Mouse (Mus musculus): ENCODE results near the gene Tcp1.
A peak's percentile ranks its signal among the peaks of the same experiment; 100 is the strongest.
"Not testable (repeated sequence)": the region's sequence is repeated elsewhere in the genome, so short reads cannot be mapped to it uniquely, and the experiment has no call there.

Tcp1 gene

GRCm38 (mm10) chr17:12915881-12916583 lies 531 bp downstream of the Tcp1 start, which contains the start of gene Mrpl18:
TSS of gene Mrpl18 (minus strand) at chr17:12916345.
- peak; percentile 98 for DNase-seq

GRCm38 (mm10) chr17:12916588-12917380 lies 1.3 kb downstream of the Tcp1 start:
- DNase-seq: peak; percentile 37

DNA sequence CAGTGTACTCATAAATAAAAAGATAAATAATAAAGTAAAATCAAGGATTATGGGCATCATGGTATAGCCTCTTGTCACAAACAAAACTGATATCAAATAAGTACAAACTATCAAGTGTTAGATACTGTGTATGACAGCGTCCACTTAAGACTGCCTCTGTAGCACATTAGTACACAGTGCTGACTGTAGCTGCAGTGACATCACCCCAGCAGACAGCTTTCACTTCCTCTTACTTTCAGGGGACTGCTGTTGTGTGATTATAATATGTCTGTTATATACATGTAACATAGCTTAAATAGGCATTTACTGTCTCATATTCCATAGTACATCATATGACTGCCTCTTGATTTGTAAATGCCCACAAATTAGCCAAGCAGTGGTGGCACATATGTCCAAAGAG lies 5.6 kb downstream of the Tcp1 start:
- DNase-seq: no peak

GRCm38 (mm10) chr17:12925001-12925400 lies 9.5 kb downstream of the Tcp1 start:
- no peak for DNase-seq

DNA sequence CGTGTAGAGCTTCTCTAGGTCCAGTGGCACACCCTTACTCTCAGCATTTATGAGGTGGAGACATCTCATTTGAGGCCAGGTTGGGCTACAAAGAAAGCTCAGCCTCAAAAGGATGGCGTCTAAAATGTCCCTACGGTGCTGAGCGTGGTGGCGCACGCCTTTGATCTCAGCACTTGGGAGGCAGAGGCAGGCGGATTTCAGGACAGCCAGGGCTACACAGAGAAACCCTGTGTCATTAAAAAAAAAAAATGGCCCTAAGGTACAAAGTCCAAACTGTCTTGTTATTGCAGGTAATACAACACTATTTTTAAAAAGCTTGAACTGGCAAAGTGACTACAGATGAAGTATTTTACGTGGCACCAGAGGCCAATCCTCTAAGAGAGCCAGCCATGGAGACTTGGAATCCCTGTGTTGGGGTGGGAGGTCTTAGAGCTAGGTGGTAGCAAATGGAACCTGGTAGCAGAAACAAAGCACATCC lies 10.2 kb downstream of the Tcp1 start:
- DNase-seq: no peak

- not testable (repeated sequence) for DNase-seq
Observed at GRCm38 (mm10) chr17:12931576-12931975, 16.1 kb downstream of the Tcp1 start.

- DNase-seq: no peak
Observed at GRCm38 (mm10) chr17:12935719-12936118, 20.2 kb downstream of the Tcp1 start.

DNA sequence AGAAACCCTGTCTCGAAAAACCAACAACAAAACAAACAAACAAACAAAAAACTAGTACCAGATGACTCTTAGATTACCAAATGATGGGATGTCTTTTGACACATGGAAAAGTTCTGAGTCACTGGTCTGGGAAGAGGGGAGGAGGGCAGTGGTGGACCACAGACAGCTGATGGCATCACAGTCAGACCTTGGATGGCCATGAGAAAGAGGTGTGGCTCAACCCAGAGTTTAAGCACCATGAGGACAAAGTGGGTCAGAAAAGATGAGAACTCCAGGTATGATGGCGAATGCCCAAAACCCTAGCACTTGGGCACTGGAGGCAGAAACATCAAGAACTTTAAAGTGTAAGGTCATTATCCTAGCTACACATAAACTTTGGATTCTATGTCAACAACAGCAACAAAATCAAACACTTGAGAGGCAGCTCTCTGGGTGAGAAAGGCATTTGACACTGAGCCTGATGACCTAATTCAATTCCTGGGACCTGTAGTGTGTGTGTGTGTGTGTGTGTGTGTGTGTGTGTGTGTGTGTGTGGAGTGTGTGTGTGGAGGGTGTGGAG lies 22.0 kb downstream of the Tcp1 start:
- DNase-seq: no peak

- no peak for DNase-seq
Observed at GRCm38 (mm10) chr17:12938077-12938476, 22.6 kb downstream of the Tcp1 start.

GRCm38 (mm10) chr17:12939377-12940148 lies 24.1 kb downstream of the Tcp1 start:
- DNase-seq: not testable (repeated sequence)

GRCm38 (mm10) chr17:12940151-12940805 lies 24.8 kb downstream of the Tcp1 start, which contains the start of gene Acat3:
TSS of gene Acat3 (minus strand) at chr17:12940600.
- DNase-seq: no peak

DNA sequence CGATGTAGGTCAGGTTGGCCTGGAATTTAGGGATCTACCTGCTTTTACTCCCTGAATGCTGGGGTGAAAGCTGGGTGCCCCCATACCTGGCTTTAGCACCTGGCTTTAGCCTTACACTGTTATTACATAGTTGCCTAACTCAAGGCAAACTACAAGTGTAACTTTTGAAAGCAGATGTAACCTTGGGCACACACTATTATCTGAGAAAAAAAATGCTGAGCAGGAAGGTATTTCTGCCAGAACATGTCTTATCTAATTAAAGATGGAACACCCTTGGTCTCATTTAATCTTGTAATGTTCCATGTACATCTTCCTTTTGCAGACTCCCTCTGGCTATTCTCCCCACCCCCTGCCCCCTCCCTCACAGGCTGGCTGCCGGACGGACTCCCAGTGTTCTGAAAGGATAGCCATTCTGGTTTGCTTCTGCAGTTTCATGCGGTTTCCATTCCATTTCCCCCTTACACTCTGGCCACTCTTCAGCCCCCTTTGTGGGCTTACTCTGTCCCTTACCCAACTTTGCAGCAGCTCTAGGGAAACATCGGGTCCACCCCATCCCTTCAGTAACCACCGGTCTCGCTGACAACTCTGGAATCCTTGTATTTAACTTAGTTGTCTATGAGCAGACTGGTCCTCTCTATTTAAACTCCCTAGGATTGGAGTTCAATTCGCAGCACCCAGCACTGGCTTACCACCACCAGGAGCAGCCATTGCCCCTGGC lies 26.2 kb downstream of the Tcp1 start:
- no peak for DNase-seq

DNA sequence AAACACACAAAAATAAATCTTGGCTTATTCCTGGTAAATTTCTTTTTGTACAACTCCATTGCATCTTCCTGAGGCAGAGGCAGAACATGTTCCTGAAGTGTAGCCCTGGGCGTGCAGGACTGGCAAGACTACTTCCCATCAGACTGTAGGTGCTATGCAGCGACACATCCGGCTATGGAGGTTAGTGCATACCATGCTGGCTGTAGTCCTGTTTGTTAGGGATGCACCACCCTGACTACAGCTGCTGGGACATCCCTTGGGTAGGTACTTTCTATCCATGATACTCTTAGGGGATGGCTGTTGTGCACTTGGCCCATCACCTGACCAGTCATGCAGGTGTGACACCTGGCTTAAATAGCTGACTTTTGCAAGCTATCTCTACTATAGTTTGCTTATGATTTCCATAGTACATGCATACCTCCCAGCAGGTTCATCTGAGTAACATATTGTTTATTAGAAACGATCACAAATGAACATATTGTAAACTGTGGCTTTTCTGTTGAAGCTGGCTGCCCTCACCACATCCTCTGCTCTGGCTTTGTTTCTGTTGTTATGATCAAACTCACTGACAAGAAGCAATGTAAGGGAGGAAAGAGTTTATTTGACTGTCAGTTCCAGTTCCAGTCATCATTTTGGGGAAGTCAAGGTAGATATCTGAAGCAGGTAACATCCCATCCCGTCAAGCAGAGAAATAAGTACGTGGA lies 27.1 kb downstream of the Tcp1 start:
- no peak for DNase-seq

DNA sequence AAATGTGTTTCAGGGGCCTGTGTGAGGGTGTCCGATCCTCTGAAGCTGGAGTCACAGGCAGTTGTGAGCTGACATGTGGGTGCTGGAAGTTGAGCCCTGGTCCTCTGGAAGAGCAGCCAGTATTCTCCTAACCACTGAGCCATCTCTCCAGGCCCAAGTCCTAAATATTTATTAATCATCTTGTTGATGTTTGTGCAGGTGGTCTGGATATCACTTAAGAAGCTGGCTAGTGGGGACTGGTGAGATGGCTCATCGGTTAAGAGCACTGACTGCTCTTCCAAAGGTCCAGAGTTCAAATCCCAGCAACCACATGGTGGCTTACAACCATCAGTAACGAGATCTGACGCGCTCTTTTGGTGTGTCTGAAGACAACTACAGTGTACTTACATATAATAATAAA lies 34.2 kb downstream of the Tcp1 start:
- no peak for DNase-seq

DNA sequence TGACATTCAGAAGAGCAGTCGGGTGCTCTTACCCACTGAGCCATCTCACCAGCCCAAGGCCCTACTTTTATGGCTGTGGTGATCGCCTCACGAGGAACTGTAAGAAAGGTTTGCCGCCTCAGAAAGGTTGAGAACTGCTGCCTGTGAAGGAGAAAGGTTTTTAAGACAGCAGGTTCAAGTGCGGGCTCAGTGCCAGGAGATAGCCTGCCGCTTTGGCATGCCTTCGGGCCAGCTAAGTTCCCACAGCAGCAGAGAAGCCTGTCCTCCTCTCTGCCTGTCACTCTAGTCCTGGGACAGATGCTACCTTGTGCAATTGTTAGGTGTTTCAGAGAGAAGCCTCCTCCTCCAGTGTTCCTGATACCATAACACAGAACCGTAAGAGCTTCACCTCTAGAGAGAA lies 41.2 kb downstream of the Tcp1 start:
- no peak for DNase-seq

DNA sequence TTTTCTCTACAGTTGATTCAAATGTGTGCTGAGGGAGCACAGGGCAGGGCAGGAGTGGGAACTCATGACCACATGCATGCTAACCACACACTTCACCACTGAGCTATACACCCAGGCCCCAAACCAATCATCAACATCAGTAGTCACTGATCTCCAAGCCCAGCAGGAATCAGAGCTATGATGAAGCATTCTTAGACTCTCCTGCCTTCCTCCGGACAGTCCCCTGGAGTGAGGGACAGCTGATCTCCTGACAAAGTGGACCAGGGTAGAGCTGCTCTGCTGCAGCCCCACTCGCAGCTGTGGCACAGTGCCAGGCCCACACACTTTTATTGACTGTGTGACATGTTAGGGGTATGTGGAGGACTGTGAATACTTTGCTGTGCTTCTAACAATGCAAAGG lies 43.9 kb downstream of the Tcp1 start:
- DNase-seq: not testable (repeated sequence)

- peak; percentile 94 for DNase-seq
Observed at GRCm38 (mm10) chr17:12960331-12960873, 44.9 kb downstream of the Tcp1 start, which contains the start of gene Acat2. TSS of gene Acat2 (minus strand) at chr17:12960747.

GRCm38 (mm10) chr17:12963476-12963875 lies 48.0 kb downstream of the Tcp1 start:
- no peak for DNase-seq

GRCm38 (mm10) chr17:12967173-12967572 lies 51.7 kb downstream of the Tcp1 start:
- DNase-seq: no peak

DNA sequence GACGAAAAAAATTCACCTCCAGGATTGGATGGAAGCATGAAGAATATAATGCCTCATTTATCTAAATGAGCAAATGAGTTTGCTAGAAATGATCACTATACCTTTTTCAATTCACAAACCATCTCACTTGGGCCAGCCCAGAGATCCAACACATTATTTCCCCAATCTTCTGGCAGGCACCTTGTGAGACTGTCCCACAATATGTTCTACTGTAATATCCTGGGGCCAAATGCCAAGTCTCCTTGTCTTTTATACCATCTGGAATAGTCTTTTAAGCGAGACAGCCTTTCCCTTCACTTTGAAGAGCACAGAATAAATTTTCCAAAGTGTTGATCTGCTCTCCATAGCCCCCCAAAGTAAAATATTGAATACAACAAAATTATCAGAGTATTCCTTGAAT lies 58.4 kb downstream of the Tcp1 start:
- no peak for DNase-seq

Measured in lung, postnatal 14 days (tissue).